Mouse (Mus musculus) stomach, embryonic 16.5 days (tissue): ENCODE measurements around the gene Zbtb8b. TPM values are rescaled to one million over a fixed set of nuclear protein-coding genes. Genes with fewer than 3 reads are reported as not detected.

Experiments
- polyA plus RNA-seq: library from polyadenylated mRNA; unstranded; fragments of >200 nt; fragmentation: Nextera tagmentation; extraction: Ambion mirVana; gene quantifications from 2 replicates; pipeline ENCODE4 v1.2.1, GENCODE M21; 2015

Gene Zbtb8b
- polyA plus RNA-seq, 1 experiment from 2014 or later = 1.6 TPM

Other genes starting within 250 kb of the Zbtb8b start
- 8.2 and 8.5 TPM in 2 replicates for gene C77080, start 179.4 kb downstream of the Zbtb8b start, polyA plus RNA-seq
- 3.0 and 3.9 TPM in 2 replicates for gene Sync, start 153.2 kb downstream of the Zbtb8b start, polyA plus RNA-seq
- 287 and 291 TPM in 2 replicates for gene Rbbp4, start 105.5 kb downstream of the Zbtb8b start, polyA plus RNA-seq
- gene Zbtb8os, start 105.2 kb downstream of the Zbtb8b start, polyA plus RNA-seq = 44.4 and 46.6 TPM in 2 replicates
- 17.4 and 19.2 TPM in 2 replicates for gene Zbtb8a, start 62.7 kb downstream of the Zbtb8b start, polyA plus RNA-seq
- 28.0 and 30.5 TPM in 2 replicates for gene Bsdc1, start 20.7 kb upstream of the Zbtb8b start, polyA plus RNA-seq
- gene Tssk3, start 50.2 kb upstream of the Zbtb8b start, polyA plus RNA-seq = not detected in 2 replicates
- not detected in 2 replicates for gene Fam229a, start 50.3 kb upstream of the Zbtb8b start, polyA plus RNA-seq
- 259 and 296 TPM in 2 replicates for gene Marcksl1, start 72.7 kb upstream of the Zbtb8b start, polyA plus RNA-seq
- 195 and 205 TPM in 2 replicates for gene Hdac1, start 101.9 kb upstream of the Zbtb8b start, polyA plus RNA-seq
- 3.0 and 7.3 TPM in 2 replicates for gene Lck, start 132.8 kb upstream of the Zbtb8b start, polyA plus RNA-seq
- gene Fam167b, start 137.7 kb upstream of the Zbtb8b start, polyA plus RNA-seq = 4.1 TPM in 2 replicates
- gene Eif3i, start 159.8 kb upstream of the Zbtb8b start, polyA plus RNA-seq = 239 and 253 TPM in 2 replicates
- 181 and 190 TPM in 2 replicates for gene Tmem234, start 159.8 kb upstream of the Zbtb8b start, polyA plus RNA-seq
- 1.3 and 3.0 TPM in 2 replicates for gene Dcdc2b, start 173.4 kb upstream of the Zbtb8b start, polyA plus RNA-seq
- gene Iqcc, start 178.2 kb upstream of the Zbtb8b start, polyA plus RNA-seq = 27.4 and 34.7 TPM in 2 replicates
- gene Ccdc28b, start 183.1 kb upstream of the Zbtb8b start, polyA plus RNA-seq = 49.6 and 58.4 TPM in 2 replicates
- 65.3 and 69.8 TPM in 2 replicates for gene Txlna, start 200.2 kb upstream of the Zbtb8b start, polyA plus RNA-seq
- gene Kpna6, start 231.9 kb upstream of the Zbtb8b start, polyA plus RNA-seq = 15.2 and 16.2 TPM in 2 replicates